Mouse (Mus musculus) heart, embryonic 13.5 days (tissue): ENCODE measurements around the gene E130309D02Rik. TPM values are rescaled to one million over a fixed set of nuclear protein-coding genes. Genes with fewer than 3 reads are reported as not detected.

Source experiments
- polyA plus RNA-seq: library from polyadenylated mRNA; unstranded; fragments of >200 nt; fragmentation: Nextera tagmentation; extraction: Ambion mirVana; gene quantifications from 2 replicates; pipeline ENCODE4 v1.2.1, GENCODE M21; 2015

Gene E130309D02Rik
- polyA plus RNA-seq, 1 experiment from 2014 or later: 22.7 TPM

Other genes with a start within 250 kb of the E130309D02Rik start
- gene Rnf216, start 202.4 kb downstream of the E130309D02Rik start, polyA plus RNA-seq: 24.6 and 25.1 TPM in 2 replicates
- not detected in 2 replicates for gene Olfr718-ps1, start 167.8 kb downstream of the E130309D02Rik start, polyA plus RNA-seq
- 7.2 and 7.8 TPM in 2 replicates for gene Rbak, start 134.6 kb downstream of the E130309D02Rik start, polyA plus RNA-seq
- not detected in 2 replicates for gene Spdye4b, start 134.3 kb downstream of the E130309D02Rik start, polyA plus RNA-seq
- not detected in 2 replicates for gene Spdye4a, start 88.5 kb downstream of the E130309D02Rik start, polyA plus RNA-seq
- gene Zfp12, start 80.2 kb downstream of the E130309D02Rik start, polyA plus RNA-seq: 7.0 and 7.9 TPM in 2 replicates
- 1.5 and 1.8 TPM in 2 replicates for gene Zfp316, start 45.3 kb downstream of the E130309D02Rik start, polyA plus RNA-seq
- gene Zfp853, start 21.7 kb downstream of the E130309D02Rik start, polyA plus RNA-seq: 0.05 TPM in 1 of 2 replicates, not detected in the other
- gene Zdhhc4, start 13.9 kb upstream of the E130309D02Rik start, polyA plus RNA-seq: 50.5 and 57.1 TPM in 2 replicates
- 0.14 TPM in 1 of 2 replicates, not detected in the other for gene Grid2ip, start 42.0 kb upstream of the E130309D02Rik start, polyA plus RNA-seq
- gene Kdelr2, start 88.5 kb upstream of the E130309D02Rik start, polyA plus RNA-seq: 250 and 258 TPM in 2 replicates
- gene Daglb, start 149.2 kb upstream of the E130309D02Rik start, polyA plus RNA-seq: 9.0 and 9.1 TPM in 2 replicates
- 352 and 355 TPM in 2 replicates for gene Rac1, start 212.7 kb upstream of the E130309D02Rik start, polyA plus RNA-seq